22 mouse cellular contexts compared by ENCODE assay signal in the genomic region with DNA sequence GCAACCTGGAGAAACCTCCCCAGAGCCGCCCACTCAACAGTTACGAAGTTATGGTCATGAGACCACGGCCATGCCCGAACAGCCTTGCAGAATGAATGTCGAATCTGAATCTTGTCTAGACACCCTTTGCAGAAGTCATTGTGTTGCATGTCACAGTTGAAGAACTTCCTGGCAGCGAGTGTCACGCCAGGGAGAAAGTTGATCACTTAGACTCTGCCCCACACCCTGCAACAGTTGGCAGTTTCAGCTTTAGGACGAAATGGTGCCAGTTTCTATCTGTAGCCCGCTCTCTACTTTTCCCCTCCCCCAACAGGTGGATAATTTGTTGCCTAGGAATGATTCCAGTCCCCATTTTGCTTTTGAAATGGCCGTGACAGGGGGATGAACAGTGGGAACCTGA.
"Had no signal": no experiment of that assay in that cellular context is flagged by ENCODE, and none has a peak within 500 bp of the region (broad histone marks: within the 10 kb centered on the region; RNA-seq: fewer than 3 reads in every experiment).

No protein-coding gene starts in this region.

- H3K9ac ChIP-seq: forebrain, postnatal 0 days; heart, embryonic 13.5 days; heart, embryonic 15.5 days; hindbrain, embryonic 13.5 days; hindbrain, embryonic 15.5 days; limb, embryonic 12.5 days; liver, embryonic 12.5 days; liver, embryonic 14.5 days had no signal

- H3K36me3 ChIP-seq: heart, embryonic 13.5 days; heart, embryonic 15.5 days; hindbrain, embryonic 13.5 days; hindbrain, embryonic 15.5 days; limb, embryonic 10.5 days; limb, embryonic 12.5 days; liver, embryonic 12.5 days had no signal

- H3K27me3 ChIP-seq: heart, embryonic 15.5 days; hindbrain, embryonic 13.5 days; hindbrain, embryonic 15.5 days; limb, embryonic 12.5 days; liver, embryonic 12.5 days had no signal

- H3K9me3 ChIP-seq: heart, embryonic 13.5 days; heart, embryonic 15.5 days; hindbrain, embryonic 13.5 days; hindbrain, embryonic 15.5 days; limb, embryonic 10.5 days; limb, embryonic 12.5 days; liver, embryonic 12.5 days had no signal

- H3K4me2 ChIP-seq: heart, embryonic 11.5 days; heart, embryonic 13.5 days; heart, embryonic 15.5 days; hindbrain, embryonic 13.5 days; hindbrain, embryonic 15.5 days; limb, embryonic 12.5 days; liver, embryonic 12.5 days had no signal

- H3K27ac ChIP-seq: heart, adult 2 months; heart, embryonic 13.5 days; heart, embryonic 15.5 days; hindbrain, embryonic 13.5 days; hindbrain, embryonic 15.5 days; hindbrain, postnatal 0 days; kidney, postnatal 0 days; layer of hippocampus, adult 2 months; left cerebral cortex, adult 2 months; limb, embryonic 10.5 days; limb, embryonic 12.5 days; liver, embryonic 12.5 days; liver, embryonic 14.5 days had no signal

- H3K4me1 ChIP-seq: heart, embryonic 13.5 days; heart, embryonic 15.5 days; limb, embryonic 10.5 days; limb, embryonic 12.5 days; liver, embryonic 12.5 days had no signal

- ATAC-seq: forebrain, postnatal 0 days; hindbrain, postnatal 0 days; intestine, embryonic 16.5 days; liver, embryonic 12.5 days had no signal

- DNase-seq: forebrain, postnatal 0 days; gastrocnemius, postnatal 14 days; gastrocnemius, postnatal 36 days; heart, adult 11 months; heart, adult 2 months; heart, postnatal 14 days; heart, postnatal 36 days; lung, adult 18-20 months had no signal

- H3K4me3 ChIP-seq: heart, adult 2 months; heart, embryonic 13.5 days; heart, embryonic 15.5 days; hindbrain, embryonic 13.5 days; hindbrain, embryonic 15.5 days; layer of hippocampus, adult 2 months; left cerebral cortex, adult 2 months; limb, embryonic 10.5 days; limb, embryonic 12.5 days; liver, embryonic 12.5 days had no signal
